Mouse (Mus musculus) stomach, postnatal 0 days (tissue): Measurements from ENCODE around the gene Qrfp. TPM values are rescaled to one million over a fixed set of nuclear protein-coding genes. Genes with fewer than 3 reads are reported as not detected.
A peak's percentile ranks its signal among the peaks of the same experiment; 100 is the strongest.

Source experiments
- ATAC-seq: fragments of 200-750 bp; cut with Nextera tagmentation; 2 replicates; pipeline ENCODE4 v1.8.0; 2017; ENCODE audit not compliant: low FRiP score, low TSS enrichment
- DNase-seq: peaks from one replicate; pipeline ENCODE4 v3.0.0-alpha.2; 2016; ENCODE audit warnings: low spot score
- H3K27ac ChIP-seq: fragments of 300-500 bp; sonication (generic); replicated peaks from 2 replicates; pipeline ENCODE4 v1.5.1; 2014; ENCODE audit warnings: mild to moderate bottlenecking, control low read depth
- H3K27me3 ChIP-seq: fragments of 300-500 bp; sonication (generic); 2 replicates; pipeline ENCODE4 v1.6.1; 2014; ENCODE audit warnings: low read length; ENCODE audit not compliant: control insufficient read depth, insufficient read depth
- H3K36me3 ChIP-seq: fragments of 300-500 bp; sonication (generic); 2 replicates; pipeline ENCODE4 v1.6.1; 2014; ENCODE audit warnings: low read length, mixed read lengths; ENCODE audit not compliant: control insufficient read depth, insufficient read depth
- H3K4me1 ChIP-seq: fragments of 300-500 bp; sonication (generic); replicated peaks from 2 replicates; pipeline ENCODE4 v1.6.1; 2014; ENCODE audit warnings: antibody characterized with exemption; ENCODE audit not compliant: control insufficient read depth, insufficient read depth
- H3K4me2 ChIP-seq: fragments of 300-500 bp; sonication (generic); replicated peaks from 2 replicates; pipeline ENCODE4 v1.6.1; 2014; ENCODE audit warnings: low read depth, mild to moderate bottlenecking, control low read depth, moderate library complexity
- H3K4me3 ChIP-seq: fragments of 300-500 bp; sonication (generic); 2 replicates; pipeline ENCODE4 v1.5.1; 2014; ENCODE audit warnings: low read depth, low read length, control low read depth
- H3K9ac ChIP-seq: fragments of 300-500 bp; sonication (generic); 2 replicates; pipeline ENCODE4 v1.6.1; 2014; ENCODE audit warnings: mild to moderate bottlenecking, low read length, control low read depth, mixed read lengths
- H3K9me3 ChIP-seq: fragments of 300-500 bp; sonication (generic); 2 replicates; pipeline ENCODE4 v1.6.1; 2016; ENCODE audit warnings: low read length; ENCODE audit not compliant: control insufficient read depth
- CTCF ChIP-seq: IDR thresholded peaks from 2 replicates; pipeline ENCODE4 v1.5.1; 2016; ENCODE audit warnings: antibody characterized with exemption, low read depth, mild to moderate bottlenecking, moderate library complexity
- EP300 ChIP-seq: optimal IDR thresholded peaks from 2 replicates; pipeline ENCODE3; 2016; ENCODE audit warnings: antibody characterized with exemption
- WGBS: fragments of 180-500 bp; shearing (Covaris S2); extraction: QIAGEN DNeasy Blood & Tissue Kit; methylation state at CpG from one replicate; pipeline ENCODE4 v1.1.7; 2014; 5-methylcytosine and 5-hydroxymethylcytosine counted together
- polyA plus RNA-seq: library from polyadenylated mRNA; unstranded; fragments of >200 nt; fragmentation: Nextera tagmentation; extraction: Ambion mirVana; gene quantifications from 2 replicates; pipeline ENCODE4 v1.2.1, GENCODE M21; 2015

The Qrfp gene
- polyA plus RNA-seq, 1 experiment from 2014 or later, result 0.08 TPM

GRCm38 (mm10) chr2:31836985-31837384 lies 26.6 kb upstream of the Qrfp start:
- DNase-seq, result no peak
- H3K4me3 ChIP-seq, result no peak overlapping the region
- no peak overlapping the region for H3K4me2 ChIP-seq
- no peak overlapping the region for H3K27ac ChIP-seq
- H3K27me3 ChIP-seq, result no peaks in the 10 kb centered on the region
- no peak overlapping the region for H3K9ac ChIP-seq
- H3K4me1 ChIP-seq, result no peaks in the 10 kb centered on the region
- TF ChIP-seq CTCF (no peak), EP300 (no peak)
- H3K9me3 ChIP-seq, result no peaks in the 10 kb centered on the region
- H3K36me3 ChIP-seq, result no peaks in the 10 kb centered on the region
- ATAC-seq, result no peak
- WGBS, result 32% methylated on average over 6 of the region's 6 CpGs

- Histone ChIP-seq H3K4me3 (no peak overlapping the region), H3K27me3 (no peaks in the 10 kb centered on the region), H3K9ac (no peak overlapping the region), H3K27ac (no peak overlapping the region), H3K4me1 (no peaks in the 10 kb centered on the region), H3K36me3 (no peaks in the 10 kb centered on the region), H3K9me3 (no peaks in the 10 kb centered on the region), H3K4me2 (no peak overlapping the region)
- TF ChIP-seq EP300 (no peak), CTCF (no peak)
- DNase-seq (no peak), ATAC-seq (no peak)
- WGBS, result 67% methylated on average over 10 of the region's 10 CpGs
These were observed 25.7 kb upstream of the Qrfp start for GRCm38 (mm10) chr2:31836091-31836490.

- TF ChIP-seq EP300, result no peak
- Histone ChIP-seq H3K4me2 (no peak overlapping the region), H3K27me3 (no peaks in the 10 kb centered on the region), H3K4me3 (no peak overlapping the region), H3K9me3 (no peaks in the 10 kb centered on the region), H3K36me3 (no peaks in the 10 kb centered on the region), H3K4me1 (no peaks in the 10 kb centered on the region), H3K27ac (no peak overlapping the region), H3K9ac (no peak overlapping the region)
- 17% methylated on average over 4 of the region's 4 CpGs for WGBS
- ATAC-seq (no peak), DNase-seq (no peak)
These were observed 18.0 kb upstream of the Qrfp start for GRCm38 (mm10) chr2:31828311-31828825.

GRCm38 (mm10) chr2:31827877-31828276 lies 17.5 kb upstream of the Qrfp start:
- no peak for ATAC-seq
- H3K4me3 ChIP-seq, result no peak overlapping the region
- no peak overlapping the region for H3K27ac ChIP-seq
- H3K9me3 ChIP-seq, result no peaks in the 10 kb centered on the region
- H3K36me3 ChIP-seq, result no peaks in the 10 kb centered on the region
- H3K4me1 ChIP-seq, result no peaks in the 10 kb centered on the region; the same call in 1 of the 2 replicates
- TF ChIP-seq CTCF, result no peak
- TF ChIP-seq EP300, result no peak
- H3K9ac ChIP-seq, result no peak overlapping the region
- no peaks in the 10 kb centered on the region for H3K27me3 ChIP-seq
- no peak overlapping the region for H3K4me2 ChIP-seq
- WGBS, result 34% methylated on average over 7 of the region's 7 CpGs
- peak; percentile 40 for DNase-seq

- DNase-seq (no peak), ATAC-seq (no peak)
- Histone ChIP-seq H3K4me2 (no peak overlapping the region), H3K9me3 (no peaks in the 10 kb centered on the region), H3K36me3 (no peaks in the 10 kb centered on the region), H3K4me3 (no peak overlapping the region), H3K27ac (no peak overlapping the region), H3K9ac (no peak overlapping the region), H3K4me1 (no peaks in the 10 kb centered on the region; the same call in 1 of the 2 replicates), H3K27me3 (no peaks in the 10 kb centered on the region)
- TF ChIP-seq EP300 (no peak), CTCF (no peak)
- WGBS, result 73% methylated on average over 14 of the region's 14 CpGs
These were observed 16.0 kb upstream of the Qrfp start for GRCm38 (mm10) chr2:31826094-31827085.

GRCm38 (mm10) chr2:31825469-31825911 lies 15.1 kb upstream of the Qrfp start:
- Histone ChIP-seq H3K4me3 (no peak overlapping the region), H3K4me1 (no peaks in the 10 kb centered on the region; the same call in 1 of the 2 replicates), H3K9me3 (no peaks in the 10 kb centered on the region), H3K9ac (no peak overlapping the region), H3K36me3 (no peaks in the 10 kb centered on the region), H3K27me3 (no peaks in the 10 kb centered on the region), H3K27ac (no peak overlapping the region), H3K4me2 (no peak overlapping the region)
- 76% methylated on average over 16 of the region's 16 CpGs for WGBS
- DNase-seq, result no peak
- TF ChIP-seq EP300, result no peak
- TF ChIP-seq CTCF, result no peak
- no peak for ATAC-seq
